Mouse (Mus musculus): ENCODE measurements around the gene Mlec. TPM values are rescaled to one million over a fixed set of nuclear protein-coding genes. Genes with fewer than 3 reads are reported as not detected.

Mlec gene
- polyA plus RNA-seq, 1 experiment from 2014 or later = 73.6 TPM

DNA sequence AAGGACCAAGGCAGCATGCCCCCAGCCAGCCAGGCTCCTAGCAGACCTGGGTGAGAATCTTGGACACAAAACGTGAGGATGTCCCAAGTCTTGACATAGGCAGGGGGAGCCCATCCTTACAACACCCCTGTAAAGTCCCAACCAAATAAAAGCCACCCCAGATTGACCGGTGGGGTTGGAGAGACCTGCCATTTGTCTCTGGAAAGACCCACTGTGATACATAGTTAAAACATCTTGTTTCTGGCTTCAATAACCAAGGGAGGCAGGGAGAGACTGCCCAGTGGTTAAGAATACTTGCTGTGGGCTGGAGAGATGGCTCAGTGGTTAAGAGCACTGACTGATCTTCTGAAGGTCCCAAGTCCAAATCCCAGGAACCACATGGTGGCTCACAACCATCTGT, 55.7 kb downstream of the Mlec start:
- no peak overlapping the region for H3K4me3 ChIP-seq
- H3K4me1 ChIP-seq = no peaks in the 10 kb centered on the region
- no peaks in the 10 kb centered on the region for H3K27me3 ChIP-seq (replicated peaks; ENCODE audit: low read depth, poor library complexity, severe bottlenecking)
- no peaks in the 10 kb centered on the region for H3K9me3 ChIP-seq
- no peak overlapping the region for H3K27ac ChIP-seq (replicated peaks)
- H3K36me3 ChIP-seq (replicated peaks) = peaks cover 74% of the 10 kb centered on the region
- WGBS = 86% methylated on average over 2 of the region's 2 CpGs
- no peak for DNase-seq (ENCODE audit: low spot score)

DNA sequence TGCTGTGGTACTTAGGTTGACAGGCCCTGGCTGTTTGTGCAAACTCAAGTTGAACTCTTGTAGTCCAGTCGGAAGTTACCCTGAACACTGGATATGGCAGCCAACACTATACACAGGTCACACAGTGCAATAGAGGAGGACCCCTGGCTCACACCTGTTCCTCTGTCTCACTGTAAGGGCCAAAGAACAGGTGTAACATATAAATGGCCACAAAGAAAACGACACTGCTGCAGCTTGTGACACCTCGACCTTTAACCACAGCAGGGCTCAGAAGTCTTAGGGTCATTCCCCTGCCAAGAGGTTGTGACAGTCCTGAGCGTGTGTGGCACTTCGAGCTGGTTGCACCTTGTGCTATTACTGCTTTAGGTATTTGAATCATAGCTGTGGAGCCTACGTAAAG, 57.5 kb downstream of the Mlec start:
- no peak for DNase-seq (ENCODE audit: low spot score)
- 81% methylated on average over 6 of the region's 6 CpGs for WGBS
- no peaks in the 10 kb centered on the region for H3K4me1 ChIP-seq
- no peak overlapping the region for H3K4me3 ChIP-seq
- H3K27ac ChIP-seq (replicated peaks) = no peak overlapping the region
- H3K27me3 ChIP-seq (replicated peaks; ENCODE audit: low read depth, poor library complexity, severe bottlenecking) = no peaks in the 10 kb centered on the region
- H3K9me3 ChIP-seq = no peaks in the 10 kb centered on the region
- peaks cover 86% of the 10 kb centered on the region for H3K36me3 ChIP-seq (replicated peaks)

DNA sequence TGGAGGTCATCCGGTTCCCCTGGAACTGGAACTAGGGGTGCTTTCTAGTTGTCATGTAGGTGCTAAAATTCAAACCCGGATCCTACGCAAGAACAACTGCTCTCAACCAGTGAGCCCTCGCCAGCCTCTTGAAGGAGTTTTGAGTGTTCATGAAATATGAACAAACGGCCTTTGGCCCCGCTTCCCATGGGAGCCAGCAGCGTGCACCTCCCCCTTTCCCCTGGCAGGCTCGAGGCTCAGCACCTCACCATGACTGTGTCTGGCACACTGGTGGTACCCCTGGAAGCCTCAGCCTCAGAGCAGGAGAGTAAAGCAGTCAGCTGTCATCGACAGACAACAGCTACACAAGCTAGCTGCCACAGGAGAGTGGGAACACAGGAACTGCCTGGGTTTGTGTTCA, 58.0 kb downstream of the Mlec start:
- Histone ChIP-seq H3K27ac (replicated peaks) (no peak overlapping the region), H3K27me3 (replicated peaks; ENCODE audit: low read depth, poor library complexity, severe bottlenecking) (no peaks in the 10 kb centered on the region), H3K4me1 (no peaks in the 10 kb centered on the region), H3K9me3 (no peaks in the 10 kb centered on the region), H3K36me3 (replicated peaks) (peaks cover 88% of the 10 kb centered on the region), H3K4me3 (no peak overlapping the region)
- no peak for DNase-seq (ENCODE audit: low spot score)
- 90% methylated on average over 9 of the region's 9 CpGs for WGBS

DNA sequence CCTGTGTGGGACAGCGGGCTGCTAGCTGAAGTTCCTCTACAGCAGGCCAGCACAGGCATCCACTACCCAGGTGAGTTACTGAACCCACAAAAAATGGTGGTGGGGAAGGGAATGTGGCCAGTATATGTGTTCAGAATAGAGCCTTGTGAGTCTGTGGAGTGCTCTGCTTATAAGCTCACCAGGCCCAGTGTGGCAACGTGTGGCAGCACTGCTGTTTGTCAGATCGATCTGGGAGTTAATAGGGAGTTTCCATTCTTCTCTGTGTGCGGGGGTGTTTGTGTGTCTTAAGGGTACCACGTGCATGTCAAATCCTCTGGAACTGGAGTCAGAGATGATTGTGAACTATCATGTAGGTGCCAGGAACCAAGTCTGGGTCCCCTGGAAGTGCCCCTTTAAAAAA, 58.4 kb downstream of the Mlec start:
- WGBS = 87% methylated on average over 5 of the region's 5 CpGs
- Histone ChIP-seq H3K4me1 (no peaks in the 10 kb centered on the region), H3K36me3 (replicated peaks) (peaks cover 93% of the 10 kb centered on the region), H3K27ac (replicated peaks) (no peak overlapping the region), H3K4me3 (no peak overlapping the region), H3K9me3 (no peaks in the 10 kb centered on the region), H3K27me3 (replicated peaks; ENCODE audit: low read depth, poor library complexity, severe bottlenecking) (no peaks in the 10 kb centered on the region)
- no peak for DNase-seq (ENCODE audit: low spot score)

DNA sequence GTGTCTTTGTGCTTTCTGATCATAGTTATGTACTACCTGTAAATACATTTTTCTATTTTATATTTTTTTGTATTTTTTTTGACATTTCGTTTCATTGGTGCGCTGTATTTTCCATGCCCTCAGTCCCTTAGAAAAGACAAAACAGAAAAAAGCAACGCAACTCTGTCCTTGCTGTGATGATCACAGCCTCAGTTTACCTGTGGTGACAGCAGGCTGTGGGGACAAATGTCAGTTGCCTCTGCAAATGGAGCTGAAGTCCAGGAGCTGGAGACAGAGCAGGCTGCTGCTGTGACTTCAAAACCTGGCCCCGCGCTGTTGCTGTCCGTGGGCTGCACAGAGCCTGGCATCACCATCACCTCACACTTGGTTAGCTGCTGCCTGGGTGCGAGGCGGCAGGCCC, 59.8 kb downstream of the Mlec start, which contains the start of gene Gm10401:
Gene Gm10401 (minus strand): TSS at position 101 of the 400 bp plus-strand sequence.
- Histone ChIP-seq H3K27me3 (replicated peaks; ENCODE audit: low read depth, poor library complexity, severe bottlenecking) (no peaks in the 10 kb centered on the region), H3K4me1 (no peaks in the 10 kb centered on the region), H3K4me3 (no peak within 1 kb of the TSS), H3K9me3 (no peaks in the 10 kb centered on the region), H3K27ac (replicated peaks) (peak within 1 kb of the TSS; percentile 14; the same call in 1 of the 2 replicates), H3K36me3 (replicated peaks) (peaks cover 95% of the 10 kb centered on the region)
- 94% methylated on average over 8 of the region's 8 CpGs for WGBS
- DNase-seq (ENCODE audit: low spot score) = no peak

Other genes starting within 250 kb of the Mlec start
- 0.24 TPM in 1 of 2 replicates, not detected in the other for gene Oasl1, start 234.9 kb downstream of the Mlec start, polyA plus RNA-seq (2016; fragmentation: Nextera tagmentation; extraction: Ambion mirVana)
- gene 2210016L21Rik, start 216.0 kb downstream of the Mlec start, polyA plus RNA-seq (2016; fragmentation: Nextera tagmentation; extraction: Ambion mirVana) = 45.4 and 47.7 TPM in 2 replicates
- gene Hnf1a, start 187.1 kb downstream of the Mlec start, polyA plus RNA-seq (2016; fragmentation: Nextera tagmentation; extraction: Ambion mirVana) = 0.06 TPM in 2 replicates
- gene Sppl3, start 147.0 kb downstream of the Mlec start, polyA plus RNA-seq (2016; fragmentation: Nextera tagmentation; extraction: Ambion mirVana) = 12.5 and 13.1 TPM in 2 replicates
- gene Gm10401, start 59.9 kb downstream of the Mlec start, polyA plus RNA-seq (2016; fragmentation: Nextera tagmentation; extraction: Ambion mirVana) = 20.8 and 25.5 TPM in 2 replicates
- gene Acads, start 38.8 kb downstream of the Mlec start, polyA plus RNA-seq (2016; fragmentation: Nextera tagmentation; extraction: Ambion mirVana) = 72.6 and 78.7 TPM in 2 replicates
- gene Unc119b, start 23.2 kb downstream of the Mlec start, polyA plus RNA-seq (2016; fragmentation: Nextera tagmentation; extraction: Ambion mirVana) = 63.5 and 68.7 TPM in 2 replicates
- gene Cabp1, start 36.2 kb upstream of the Mlec start, polyA plus RNA-seq (2016; fragmentation: Nextera tagmentation; extraction: Ambion mirVana) = 1.3 and 1.4 TPM in 2 replicates
- gene Pop5, start 77.7 kb upstream of the Mlec start, polyA plus RNA-seq (2016; fragmentation: Nextera tagmentation; extraction: Ambion mirVana) = 114 and 122 TPM in 2 replicates
- 129 and 138 TPM in 2 replicates for gene Rnf10, start 114.7 kb upstream of the Mlec start, polyA plus RNA-seq (2016; fragmentation: Nextera tagmentation; extraction: Ambion mirVana)
- 52.2 and 55.9 TPM in 2 replicates for gene Coq5, start 121.5 kb upstream of the Mlec start, polyA plus RNA-seq (2016; fragmentation: Nextera tagmentation; extraction: Ambion mirVana)
- 1,787 and 1,839 TPM in 2 replicates for gene Dynll1, start 142.8 kb upstream of the Mlec start, polyA plus RNA-seq (2016; fragmentation: Nextera tagmentation; extraction: Ambion mirVana)
- 391 and 411 TPM in 2 replicates for gene Srsf9, start 169.0 kb upstream of the Mlec start, polyA plus RNA-seq (2016; fragmentation: Nextera tagmentation; extraction: Ambion mirVana)
- gene Gatc, start 183.0 kb upstream of the Mlec start, polyA plus RNA-seq (2016; fragmentation: Nextera tagmentation; extraction: Ambion mirVana) = 34.8 and 38.0 TPM in 2 replicates
- 54.2 and 55.7 TPM in 2 replicates for gene Triap1, start 183.0 kb upstream of the Mlec start, polyA plus RNA-seq (2016; fragmentation: Nextera tagmentation; extraction: Ambion mirVana)
- gene Cox6a1, start 190.8 kb upstream of the Mlec start, polyA plus RNA-seq (2016; fragmentation: Nextera tagmentation; extraction: Ambion mirVana) = 716 and 739 TPM in 2 replicates